Mouse (Mus musculus) cerebellum, adult (tissue): ENCODE results near the gene Olfr1143.

Experiments used
- ATAC-seq: cut with Nextera tagmentation; 2 replicates; pipeline ENCODE4 v1.9.2; 2017; ENCODE audit warnings: mild to moderate bottlenecking, moderate library complexity, mixed read lengths; ENCODE audit not compliant: insufficient number of reproducible peaks, low FRiP score, low TSS enrichment

The Olfr1143 gene

DNA sequence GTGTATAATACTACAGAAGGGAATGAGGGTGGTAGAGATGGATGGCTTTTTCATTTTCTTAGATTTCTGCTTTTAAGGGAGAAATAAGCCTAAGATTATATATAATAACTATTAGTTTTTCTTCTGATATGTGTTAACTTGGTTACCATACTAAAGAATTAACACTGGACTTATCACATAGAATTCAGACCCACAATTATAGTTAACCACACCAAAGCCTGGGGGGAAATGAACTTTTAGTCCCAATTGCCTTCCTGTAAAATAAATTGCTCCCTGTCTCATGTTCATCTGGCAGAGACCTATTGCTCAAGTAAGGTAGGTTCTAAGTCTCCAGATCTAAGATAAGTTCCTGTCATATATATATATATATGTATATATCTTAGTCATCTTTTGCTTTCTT is at the start of gene Olfr1143:
TSS of gene Olfr1143 (plus strand) at position 301 of the 400 bp plus-strand sequence.
- ATAC-seq, result no peak

GRCm38 (mm10) chr2:87753891-87754290 is 46.5 kb upstream of the Olfr1143 start, which contains the start of gene Olfr1141:
Olfr1141 (minus strand) TSS chr2:87753991.
- ATAC-seq, result no peak

GRCm38 (mm10) chr2:87776143-87776542 is 24.2 kb upstream of the Olfr1143 start:
- no peak for ATAC-seq

DNA sequence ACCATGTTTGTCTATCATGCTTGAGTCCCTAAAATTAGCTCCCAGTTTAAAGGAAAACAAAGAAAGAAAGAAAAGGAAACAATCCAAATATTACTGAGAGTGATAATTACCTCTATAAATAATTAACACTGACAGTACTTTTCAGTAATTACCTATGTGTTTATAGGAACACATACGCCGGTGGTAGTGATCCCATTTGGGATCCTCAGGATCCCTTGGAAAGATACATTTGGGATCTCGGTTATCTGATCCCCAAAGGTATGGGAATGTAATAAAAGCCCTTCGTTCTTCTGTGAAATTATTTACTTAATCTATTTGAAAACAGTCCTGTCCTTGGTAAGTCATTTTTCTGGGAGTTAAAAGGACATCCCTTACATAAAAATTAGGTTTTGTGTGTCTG is 21.2 kb upstream of the Olfr1143 start, which contains the start of gene Olfr152:
TSS of gene Olfr152 (plus strand) at position 301 of the 400 bp plus-strand sequence.
- no peak for ATAC-seq

DNA sequence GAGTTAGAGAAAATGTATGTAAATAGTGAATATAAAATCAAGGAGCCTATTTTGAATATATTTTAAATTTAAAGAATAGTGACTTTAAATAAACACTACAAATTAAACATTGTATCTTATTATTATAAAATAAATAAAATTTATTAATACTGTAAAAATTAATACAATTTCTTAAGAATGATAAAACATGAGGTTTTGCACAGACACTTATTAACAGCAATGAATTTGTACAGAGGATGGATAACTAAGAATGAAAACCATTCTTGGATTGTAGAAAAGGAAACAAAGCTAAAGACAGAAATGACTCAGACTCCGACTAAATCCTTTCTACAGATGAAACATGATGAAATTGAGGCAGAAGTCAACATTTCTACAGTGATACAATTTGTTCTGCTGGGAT is 9.1 kb downstream of the Olfr1143 start, which contains the start of gene Olfr1145:
TSS of gene Olfr1145 (plus strand) at position 301 of the 400 bp plus-strand sequence.
- no peak for ATAC-seq

- ATAC-seq, result no peak
Measured at GRCm38 (mm10) chr2:87830233-87830632, 29.8 kb downstream of the Olfr1143 start, which contains the start of gene Olfr1148. Olfr1148 (plus strand) TSS chr2:87830533.

DNA sequence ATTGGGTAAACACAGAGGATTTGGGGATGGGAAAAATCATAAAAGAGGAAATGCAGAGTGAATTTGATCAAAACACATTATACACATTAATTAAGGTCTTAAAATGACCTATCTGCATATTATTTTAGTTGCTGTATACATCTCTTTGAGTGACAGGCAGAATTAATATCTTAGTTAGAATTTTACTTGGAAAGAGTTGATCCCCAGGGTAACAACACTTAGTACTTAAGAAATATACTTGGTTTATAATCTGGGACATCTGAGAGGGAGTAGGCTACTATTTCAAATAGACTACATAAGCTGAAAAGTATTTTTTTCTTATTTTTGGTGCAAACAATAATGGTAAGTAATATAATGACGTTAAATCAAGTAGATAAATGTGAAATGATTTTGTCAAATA is 43.3 kb downstream of the Olfr1143 start, which contains the start of gene Olfr1150-ps1:
TSS of gene Olfr1150-ps1 (plus strand) at position 301 of the 400 bp plus-strand sequence.
- no peak for ATAC-seq
